Comparison of ENCODE assay signal across 24 mouse cellular contexts in the genomic region with DNA sequence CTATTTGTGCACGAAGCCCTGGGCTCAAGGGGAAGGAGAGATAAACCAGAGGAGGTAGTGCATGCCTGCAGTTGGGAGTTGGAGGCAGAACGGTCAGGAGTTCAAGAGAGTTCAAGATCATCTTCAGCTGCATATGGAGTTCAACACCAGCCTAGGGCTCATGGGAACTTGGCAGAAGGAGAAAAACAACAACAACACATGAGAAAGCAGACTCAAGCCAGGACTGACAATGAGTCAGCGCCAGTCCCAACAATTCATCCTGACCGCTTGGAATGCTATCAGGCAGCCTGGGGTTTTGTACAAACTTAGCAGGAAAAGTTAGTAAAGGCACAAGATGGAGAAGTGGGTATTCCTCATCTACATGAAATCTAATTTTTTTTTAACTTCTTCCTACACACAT.
A peak's percentile ranks its signal among the peaks of the same experiment; 100 is the strongest.
DNase-seq lines count a peak whose midpoint lies in the region; ATAC-seq lines count a peak whose summit lies in the region.
"Had no signal": no experiment of that assay in that cellular context is flagged by ENCODE, and none has a peak within 500 bp of the region (broad histone marks: within the 10 kb centered on the region; RNA-seq: fewer than 3 reads in every experiment).

No protein-coding gene starts in this region.

- no peaks in the 10 kb centered on the region for H3K9me3 ChIP-seq in megakaryocyte, embryonic 14.5 days
- H3K9me3 ChIP-seq: heart, embryonic 13.5 days; hindbrain, embryonic 15.5 days; limb, embryonic 12.5 days had no signal

- H3K36me3 ChIP-seq in megakaryocyte, embryonic 14.5 days (replicated peaks; ENCODE audit: low read length), result no peaks in the 10 kb centered on the region
- H3K36me3 ChIP-seq: heart, embryonic 13.5 days; hindbrain, embryonic 15.5 days; limb, embryonic 12.5 days had no signal

- H3K4me3 ChIP-seq in megakaryocyte, embryonic 14.5 days (replicated peaks), result peak overlapping the region; percentile 53
- H3K4me3 ChIP-seq: heart, embryonic 13.5 days; hindbrain, embryonic 15.5 days; layer of hippocampus, adult 2 months; limb, embryonic 12.5 days had no signal

- H3K27me3 ChIP-seq in megakaryocyte, embryonic 14.5 days (replicated peaks), result peaks cover 20% of the 10 kb centered on the region
- H3K27me3 ChIP-seq: heart, embryonic 13.5 days; hindbrain, embryonic 15.5 days; limb, embryonic 12.5 days had no signal

- peaks cover 26% of the 10 kb centered on the region for H3K4me1 ChIP-seq in megakaryocyte, embryonic 14.5 days

- DNase-seq in heart, adult 11 months, result peak; percentile 97
- DNase-seq in heart, postnatal 10 days, result no peak
- peak; percentile 34 for DNase-seq in R1 (ENCODE audit: low read depth, low spot score)
- DNase-seq in skeletal muscle tissue, adult 2 months (ENCODE audit: low read depth, low spot score), result peak; percentile 64
- DNase-seq in kidney, adult 8-10 months, result no peak
- DNase-seq: cerebellum, adult 18-20 months; cerebellum, postnatal 14 days; forebrain, postnatal 0 days; kidney, adult 2 months; kidney, postnatal 25 days; layer of hippocampus, postnatal 36 days; liver, postnatal 0 days; lung, postnatal 10 days; midbrain, embryonic 14.5 days; retina, postnatal 1 day; right cerebral cortex, postnatal 25 days; thymus, adult 18-20 months; thymus, postnatal 36 days had no signal

- intact Hi-C loops in heart, postnatal 10 days (cut with DNase I), result no loop called here

- ATAC-seq in megakaryocyte, adult 5-6 weeks (ENCODE audit: poor library complexity, severe bottlenecking), result no peak
- ATAC-seq: forebrain, postnatal 0 days; liver, postnatal 0 days had no signal

Comparison
In these comparisons a context has a peak if more than half of its experiments do, and no peak if none do; other contexts are left out.
1. DNase-seq: peak in heart, adult 11 months (single experiment), R1 (single experiment) and skeletal muscle tissue, adult 2 months (single experiment); none in heart, postnatal 10 days (0 of 2) and kidney, adult 8-10 months (0 of 2).